Mouse (Mus musculus) testis, postnatal 14 days (tissue): ENCODE data around the gene Ifi47.
A peak's percentile ranks its signal among the peaks of the same experiment; 100 is the strongest.

Experiments used
- DNase-seq: peaks from one replicate; pipeline ENCODE4 v3.0.0; 2021; ENCODE audit warnings: low spot score

Gene Ifi47

GRCm38 (mm10) chr11:49089735-49090507, 13.5 kb downstream of the Ifi47 start:
- DNase-seq = no peak

DNA sequence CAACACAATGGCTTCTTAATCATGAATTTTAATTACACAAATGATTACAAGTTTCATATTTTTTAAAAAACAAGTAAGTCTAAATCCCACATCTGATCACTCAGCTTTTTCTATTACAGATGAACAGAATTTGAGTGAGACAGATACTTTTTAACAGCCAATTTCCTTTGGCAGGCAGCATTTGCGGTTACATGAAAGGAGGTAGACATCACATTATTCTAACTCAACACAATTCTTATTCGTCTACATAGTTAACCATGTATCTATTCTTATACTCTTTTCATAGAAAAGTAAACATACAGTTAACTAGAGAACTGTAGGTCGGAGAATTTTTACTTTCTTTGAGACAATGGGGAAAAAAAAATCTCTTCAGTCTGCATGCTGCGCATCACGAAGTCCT, 14.2 kb downstream of the Ifi47 start:
- no peak for DNase-seq

- DNase-seq = no peak
These were observed 14.8 kb downstream of the Ifi47 start for GRCm38 (mm10) chr11:49091171-49091570.

GRCm38 (mm10) chr11:49092053-49092586, 15.7 kb downstream of the Ifi47 start:
- DNase-seq = no peak

DNA sequence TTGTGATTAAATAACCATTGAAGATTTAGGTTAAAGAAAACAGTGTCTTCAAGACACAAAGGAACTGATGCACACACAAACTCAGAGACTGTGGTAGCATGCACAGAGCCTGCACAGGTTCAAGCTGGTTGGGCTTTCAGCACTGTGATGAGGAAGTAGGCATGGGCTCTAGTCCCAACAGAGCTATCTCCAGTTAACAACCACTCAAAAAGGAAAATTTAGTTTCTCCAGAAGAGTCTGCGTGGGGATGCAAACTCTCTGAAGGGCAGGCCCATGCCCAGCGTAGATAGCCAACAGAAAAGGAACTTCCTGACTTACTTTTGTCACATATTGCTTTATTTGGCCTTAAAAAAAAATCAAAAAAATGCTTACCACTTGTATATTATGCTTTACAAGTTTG, 16.4 kb downstream of the Ifi47 start:
- DNase-seq = no peak

- DNase-seq = no peak
These were observed 17.7 kb downstream of the Ifi47 start for GRCm38 (mm10) chr11:49093861-49094660.

DNA sequence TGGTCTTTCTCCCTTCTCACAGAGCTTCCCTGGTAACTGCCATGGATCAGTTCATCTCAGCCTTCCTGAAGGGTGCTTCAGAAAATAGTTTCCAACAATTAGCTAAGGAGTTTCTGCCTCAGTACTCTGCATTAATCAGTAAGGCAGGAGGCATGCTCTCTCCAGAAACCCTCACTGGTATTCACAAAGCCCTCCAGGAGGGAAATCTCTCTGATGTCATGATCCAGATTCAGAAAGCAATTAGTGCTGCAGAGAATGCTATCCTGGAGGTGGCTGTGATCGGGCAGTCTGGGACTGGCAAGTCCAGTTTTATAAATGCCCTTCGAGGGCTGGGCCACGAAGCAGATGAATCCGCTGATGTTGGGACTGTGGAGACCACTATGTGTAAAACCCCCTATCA, 19.0 kb downstream of the Ifi47 start:
- DNase-seq = no peak

DNA sequence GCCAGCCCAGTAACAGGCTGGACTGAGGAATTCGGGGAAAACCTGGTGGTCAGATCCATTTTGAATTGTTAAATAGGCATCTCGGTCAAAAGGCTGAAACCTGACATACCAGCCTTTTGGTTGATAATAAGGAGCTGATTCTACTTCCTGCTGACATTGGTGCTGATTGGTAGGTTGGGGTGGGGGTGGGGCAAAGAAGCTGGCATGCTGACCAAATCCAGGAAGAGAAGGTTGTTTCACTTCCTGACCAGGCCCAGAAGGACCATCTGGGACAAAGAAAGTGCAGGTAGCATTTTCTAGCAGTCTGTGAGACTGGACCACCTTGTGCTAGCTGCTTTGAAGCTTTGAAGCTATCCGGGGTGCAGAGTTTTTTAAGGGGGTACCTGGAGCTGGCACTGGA, 24.0 kb downstream of the Ifi47 start:
- DNase-seq = no peak

GRCm38 (mm10) chr11:49101500-49101899, 25.1 kb downstream of the Ifi47 start:
- DNase-seq = no peak

GRCm38 (mm10) chr11:49103047-49103693, 26.8 kb downstream of the Ifi47 start:
- DNase-seq = peak; percentile 74

GRCm38 (mm10) chr11:49105752-49106151, 29.4 kb downstream of the Ifi47 start:
- no peak for DNase-seq

DNA sequence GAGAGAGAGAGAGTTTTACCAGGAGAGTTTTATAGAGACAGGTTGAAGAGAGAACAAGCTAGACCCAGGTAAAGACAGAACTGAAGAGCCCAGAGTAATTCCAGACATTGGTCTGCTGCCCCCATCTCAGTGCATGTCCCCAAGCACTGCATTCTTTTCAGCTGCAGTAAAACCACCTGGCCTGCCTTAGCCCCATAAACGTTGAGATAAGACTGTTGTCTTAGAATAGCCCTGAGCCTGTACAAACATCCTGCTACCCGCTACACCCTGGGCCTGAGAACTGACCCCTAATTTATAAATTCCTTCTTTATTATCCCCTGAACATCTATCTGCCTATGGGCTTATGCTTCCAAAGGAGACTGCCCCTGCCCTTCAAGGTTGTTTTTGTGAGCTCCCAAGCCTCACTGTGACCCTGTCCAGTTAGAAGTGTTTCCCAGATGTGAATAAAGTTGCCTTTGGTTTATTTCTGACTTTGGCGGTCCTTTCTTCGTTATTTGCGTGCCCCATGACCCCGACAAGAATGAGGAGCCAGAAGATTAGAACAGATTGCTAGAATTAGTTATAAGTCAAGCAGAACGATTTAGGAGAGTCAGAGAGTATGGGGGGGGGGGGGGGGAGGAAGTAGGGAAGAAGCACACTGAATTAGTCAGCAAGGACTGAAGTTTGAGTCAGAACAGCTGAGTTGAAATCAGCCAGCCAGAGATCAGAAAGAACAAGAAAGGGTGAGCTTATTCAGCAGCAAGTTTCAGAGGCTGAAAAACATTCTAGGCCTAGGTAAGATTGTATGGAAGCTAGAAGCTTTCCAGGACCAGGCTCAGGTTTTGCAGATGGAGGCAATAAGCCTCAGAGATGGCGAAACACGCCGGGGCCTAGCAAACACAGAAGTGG, 31.5 kb downstream of the Ifi47 start:
- DNase-seq = no peak

DNA sequence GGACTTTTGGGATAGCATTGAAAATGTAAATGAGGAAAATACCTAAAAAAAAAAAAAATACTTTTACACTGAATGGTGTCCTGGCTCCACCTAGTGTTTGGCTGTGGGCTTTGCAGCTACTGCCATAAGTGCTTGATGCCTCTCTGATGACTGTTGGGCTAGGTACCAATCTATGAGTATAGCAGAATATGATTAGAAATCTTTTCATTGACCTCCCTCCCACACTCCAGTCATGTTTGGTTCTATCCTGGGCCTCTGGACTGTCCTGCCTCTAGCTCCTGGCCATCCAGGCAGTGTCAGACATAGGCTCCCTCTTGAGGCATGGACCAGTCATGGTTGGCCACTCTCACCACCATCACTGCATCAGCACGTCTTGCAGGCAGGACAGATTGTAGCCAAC, 32.4 kb downstream of the Ifi47 start:
- no peak for DNase-seq

- DNase-seq = no peak
These were observed 34.6 kb downstream of the Ifi47 start for GRCm38 (mm10) chr11:49111000-49111399.

- DNase-seq = no peak
These were observed 36.3 kb downstream of the Ifi47 start for GRCm38 (mm10) chr11:49112624-49113219.

DNA sequence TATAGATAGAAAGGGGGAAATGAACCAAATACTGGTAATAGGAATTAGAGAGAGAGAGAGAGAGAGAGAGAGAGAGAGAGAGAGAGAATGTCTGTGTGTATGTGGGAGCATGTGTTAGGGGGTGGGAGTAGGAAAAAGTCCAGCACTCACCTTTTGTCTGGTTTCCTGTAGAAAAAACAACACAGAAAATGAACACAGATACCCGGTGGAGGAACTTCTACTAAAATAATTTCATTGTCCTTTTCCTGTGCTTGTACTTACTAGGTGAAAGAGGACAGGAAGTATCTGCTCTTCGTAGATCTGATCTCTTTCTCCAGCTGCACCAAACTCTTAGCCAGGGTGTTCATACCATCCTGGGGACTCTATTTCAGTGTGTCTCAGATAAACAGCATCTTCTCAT, 37.8 kb downstream of the Ifi47 start:
- no peak for DNase-seq

- no peak for DNase-seq
These were observed 38.4 kb downstream of the Ifi47 start, which contains the start of gene Olfr1396 for GRCm38 (mm10) chr11:49114774-49115173. Gene Olfr1396 (minus strand): TSS chr11:49114874.

GRCm38 (mm10) chr11:49119635-49120034, 43.2 kb downstream of the Ifi47 start:
- DNase-seq = no peak

DNA sequence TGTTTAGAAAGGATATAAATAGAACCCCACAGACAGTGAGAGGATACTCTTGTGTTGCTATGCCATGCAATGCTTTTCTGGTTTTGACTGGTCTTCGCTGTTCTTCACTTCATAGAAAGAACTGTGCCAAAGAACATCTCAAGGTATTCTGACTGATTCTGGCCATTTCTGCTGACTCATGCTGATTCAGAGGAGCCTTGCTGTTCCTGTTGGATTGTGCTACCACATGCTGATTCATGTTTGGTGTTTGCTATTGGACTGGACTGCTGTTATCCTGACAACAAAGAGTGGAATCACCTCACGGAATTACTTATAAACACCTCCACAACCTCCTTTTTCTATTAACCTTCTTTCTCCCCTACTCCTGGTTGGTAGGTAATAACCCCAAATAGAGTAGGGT, 47.8 kb downstream of the Ifi47 start:
- DNase-seq = no peak

GRCm38 (mm10) chr11:49141974-49142373, 65.6 kb downstream of the Ifi47 start, which contains the start of gene Olfr1395:
Gene Olfr1395 (plus strand): TSS chr11:49142274.
- DNase-seq = no peak
